Mouse (Mus musculus) ES-E14 (cell line): ENCODE measurements at regions not wholly inside any gene's neighbourhood (a gene's known extent, or its start where the extent isn't known, plus 50 kb on each side); places are given as distances from the start of the nearest gene placed in this dataset.

ENCODE experiments used
- DNase-seq: peaks from one replicate; pipeline ENCODE4 v3.0.0-alpha.2; 2013; ENCODE audit warnings: low read depth, low spot score
- H3K27ac ChIP-seq: 2 replicates; pipeline ENCODE4 v1.5.1; 2012; ENCODE audit warnings: low read depth, mild to moderate bottlenecking, low read length, moderate library complexity, mixed read lengths; ENCODE audit not compliant: poor library complexity, insufficient read depth, severe bottlenecking
- H3K36me3 ChIP-seq: 2 replicates; pipeline ENCODE4 v1.6.1; 2012; ENCODE audit warnings: mild to moderate bottlenecking, low read length, moderate library complexity, mixed read lengths; ENCODE audit not compliant: control insufficient read depth, poor library complexity, insufficient read depth, severe bottlenecking
- H3K4me1 ChIP-seq, 2 experiments: fragments of 150-350 bp in 1 of 2; sonication (generic) in 1 of 2; 2 replicates each; pipeline ENCODE4 v1.6.1; 2012; ENCODE audit warnings: low read length in 2 of 2, mild to moderate bottlenecking in 1 of 2, mixed read lengths in 1 of 2; ENCODE audit not compliant: control insufficient read depth in 2 of 2, insufficient read depth in 2 of 2, poor library complexity in 1 of 2
- H3K4me3 ChIP-seq, 2 experiments: fragments of 150-350 bp in 1 of 2; sonication (generic) in 1 of 2; 2 replicates each; pipeline ENCODE4 v1.5.1; 2012; ENCODE audit warnings: low read length in 2 of 2, low read depth in 1 of 2, mild to moderate bottlenecking in 1 of 2, mixed read lengths in 1 of 2; ENCODE audit not compliant: insufficient read depth in 1 of 2, poor library complexity in 1 of 2, severe bottlenecking in 1 of 2
- H3K9ac ChIP-seq: 2 replicates; pipeline ENCODE4 v1.6.1; 2012; ENCODE audit warnings: low read depth, mild to moderate bottlenecking, low read length, mixed read lengths; ENCODE audit not compliant: poor library complexity, insufficient read depth, severe bottlenecking
- H3K9me3 ChIP-seq: fragments of 150-350 bp; sonication (generic); 2 replicates; pipeline ENCODE4 v1.6.1; 2012; ENCODE audit warnings: low read depth, mild to moderate bottlenecking, low read length; ENCODE audit not compliant: control insufficient read depth, insufficient read depth
- CHD2 ChIP-seq: IDR thresholded peaks from 2 replicates; pipeline ENCODE4 v1.6.1; 2014; ENCODE audit warnings: mild to moderate bottlenecking, low read depth, low read length, inconsistent platforms
- HCFC1 ChIP-seq: IDR thresholded peaks from 2 replicates; pipeline ENCODE4 v1.6.1; 2012; ENCODE audit warnings: low read length, inconsistent platforms, borderline replicate concordance; ENCODE audit not compliant: insufficient read depth
- MAFK ChIP-seq: IDR thresholded peaks from 2 replicates; pipeline ENCODE4 v1.6.1; 2014; ENCODE audit warnings: mild to moderate bottlenecking, low read depth, low read length, inconsistent platforms; ENCODE audit not compliant: insufficient read depth
- ZC3H11A ChIP-seq: IDR thresholded peaks from 2 replicates; pipeline ENCODE4 v1.6.1; 2012; ENCODE audit warnings: low read depth, mild to moderate bottlenecking, inconsistent platforms, low read length, borderline replicate concordance
- ZNF384 ChIP-seq: IDR thresholded peaks from 2 replicates; pipeline ENCODE4 v1.6.1; 2012; ENCODE audit warnings: low read depth, low read length, inconsistent platforms
- in situ Hi-C, 2 experiments: fragments of 600-800 bp; cut with MboI; formaldehyde crosslinking; loops; one replicate each; pipeline ENCODE4 v1.15.1; 2025; ENCODE audit warnings: low sequenced_read_pairs in 2 of 2, inconsistent platforms in 1 of 2; ENCODE audit not compliant: unreplicated experiment in 2 of 2

DNA sequence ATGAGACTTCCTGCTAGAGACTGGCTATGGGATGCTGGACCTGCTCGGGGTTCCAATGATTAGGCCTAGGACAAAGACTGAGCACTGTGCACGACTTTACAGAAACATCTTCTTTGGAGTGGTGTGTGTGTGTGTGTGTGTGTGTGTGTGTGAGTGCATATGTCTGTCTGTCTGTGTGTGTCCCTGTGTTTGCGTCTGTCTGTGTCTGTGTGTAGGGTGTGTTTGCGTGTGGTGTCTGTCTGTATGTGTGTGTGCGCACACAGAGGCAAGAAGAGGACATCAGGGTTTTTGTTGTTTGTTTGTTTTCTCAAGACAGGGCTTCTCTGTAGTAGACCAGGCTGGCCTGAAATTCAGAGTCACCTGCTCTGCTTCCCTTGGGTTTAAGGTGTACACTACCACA lies 51.9 kb upstream of the Slco4a1 start:
- no peak overlapping the region for H3K27ac ChIP-seq
- no peaks in the 10 kb centered on the region for H3K36me3 ChIP-seq
- no peak overlapping the region for H3K9ac ChIP-seq
- no peak for DNase-seq
- in situ Hi-C loops, result no loop called here
- no peaks in the 10 kb centered on the region for H3K9me3 ChIP-seq
- no peak overlapping the region for H3K4me3 ChIP-seq
- H3K4me1 ChIP-seq, result no peaks in the 10 kb centered on the region
- TF ChIP-seq HCFC1 (no peak), ZNF384 (no peak), MAFK (no peak)

DNA sequence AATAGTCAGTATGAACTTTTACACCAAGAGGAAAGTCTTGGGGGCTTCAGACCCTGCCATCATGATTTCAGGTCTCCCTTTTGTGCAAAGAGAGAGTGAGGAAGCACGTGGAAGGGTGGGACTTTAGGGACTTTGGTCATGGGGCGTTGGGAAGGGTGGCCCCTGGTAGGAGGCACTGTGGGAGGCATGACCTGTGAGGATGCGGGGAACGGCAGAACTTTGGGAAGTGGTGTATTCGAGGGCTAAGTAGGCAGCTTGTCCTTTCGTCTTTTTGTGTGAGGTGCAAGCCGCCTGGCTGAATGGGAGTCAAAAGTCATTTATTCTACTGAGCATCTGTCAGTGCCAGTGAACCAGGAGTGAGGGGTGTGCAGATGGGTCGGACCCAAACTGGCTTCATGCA lies 52.4 kb upstream of the Slco4a1 start:
- TF ChIP-seq CHD2 (no peak), ZNF384 (no peak), ZC3H11A (no peak), MAFK (no peak), HCFC1 (no peak)
- in situ Hi-C loops, result no loop called here
- Histone ChIP-seq H3K27ac (no peak overlapping the region), H3K36me3 (no peaks in the 10 kb centered on the region), H3K9ac (no peak overlapping the region), H3K9me3 (no peaks in the 10 kb centered on the region), H3K4me1 (no peaks in the 10 kb centered on the region), H3K4me3 (no peak overlapping the region)
- no peak for DNase-seq

DNA sequence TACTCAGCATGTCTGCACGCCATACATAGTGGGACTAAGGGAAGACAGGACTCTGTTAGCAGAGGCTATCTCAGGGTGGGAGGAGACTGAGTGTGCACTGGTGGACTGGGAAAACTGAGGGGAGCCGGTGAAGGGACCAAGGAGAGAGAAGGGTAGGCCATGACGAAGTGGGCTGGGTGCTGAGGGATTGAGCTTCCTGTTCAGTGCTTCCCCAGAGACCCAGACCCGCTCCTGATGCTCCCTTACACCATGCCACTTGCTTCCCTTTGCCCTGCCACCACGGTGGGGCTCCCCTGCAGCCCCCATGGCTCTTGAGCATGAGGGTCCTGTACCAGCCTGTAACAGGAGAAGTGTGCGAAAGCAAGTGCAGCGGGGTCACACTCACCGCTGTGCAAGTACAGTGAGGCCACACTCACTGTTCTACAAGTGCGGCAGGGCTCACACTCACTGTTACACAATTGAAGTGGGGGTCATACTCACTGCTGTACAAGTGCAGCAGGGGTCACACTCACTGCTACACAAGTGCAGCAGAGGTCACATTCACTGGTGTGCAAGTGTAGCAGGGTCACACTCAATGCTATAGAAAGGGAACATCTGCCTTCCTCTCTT lies 53.1 kb upstream of the Slco4a1 start:
- no peaks in the 10 kb centered on the region for H3K9me3 ChIP-seq
- DNase-seq, result no peak
- H3K4me3 ChIP-seq, result no peak overlapping the region
- in situ Hi-C loops, result no loop called here
- H3K36me3 ChIP-seq, result no peaks in the 10 kb centered on the region
- H3K27ac ChIP-seq, result no peak overlapping the region
- no peaks in the 10 kb centered on the region for H3K4me1 ChIP-seq
- no peak overlapping the region for H3K9ac ChIP-seq
- TF ChIP-seq ZC3H11A (no peak), ZNF384 (no peak), HCFC1 (no peak), MAFK (no peak), CHD2 (no peak)

DNA sequence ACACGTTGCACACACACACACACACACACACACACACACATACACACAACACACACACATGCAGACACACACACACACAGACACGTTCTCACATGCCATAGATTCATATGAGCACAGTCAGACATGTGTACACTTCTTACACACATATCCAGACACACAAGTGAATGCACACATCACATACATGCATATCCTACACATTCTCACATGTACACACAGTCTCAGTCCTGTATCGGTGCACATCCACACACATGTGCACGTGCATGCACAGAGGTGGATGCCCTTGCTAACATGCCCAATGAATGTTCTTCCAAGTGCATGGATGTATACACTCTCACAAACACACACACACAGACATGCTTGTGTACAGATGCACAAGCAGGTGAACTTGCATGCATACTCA lies 53.6 kb upstream of the Slco4a1 start:
- Histone ChIP-seq H3K4me3 (no peak overlapping the region), H3K4me1 (no peaks in the 10 kb centered on the region), H3K9me3 (no peaks in the 10 kb centered on the region), H3K27ac (no peak overlapping the region), H3K9ac (no peak overlapping the region), H3K36me3 (no peaks in the 10 kb centered on the region)
- in situ Hi-C loops, result no loop called here
- TF ChIP-seq MAFK (no peak), ZC3H11A (no peak), CHD2 (no peak), ZNF384 (no peak), HCFC1 (no peak)
- no peak for DNase-seq
